Mouse (Mus musculus) CH12.LX (cell line): ENCODE measurements around the gene Zbtb26.

Source experiments
- CTCF ChIP-seq, 2 experiments: IDR thresholded peaks in 1 of 2; conservative IDR thresholded peaks in 1 of 2; 2 replicates each; pipeline ENCODE4 v1.5.1; 2011 to 2012; ENCODE audit warnings: low read depth in 2 of 2, low read length in 2 of 2, improper control_type of control experiment in 1 of 2, inconsistent platforms in 1 of 2, mild to moderate bottlenecking in 1 of 2, moderate library complexity in 1 of 2
- E2F4 ChIP-seq: IDR thresholded peaks from 2 replicates; pipeline ENCODE4 v1.6.1; 2011; ENCODE audit warnings: low read depth, low read length, improper control_type of control experiment; ENCODE audit not compliant: insufficient replicate concordance
- ELF1 ChIP-seq: IDR thresholded peaks from 2 replicates; pipeline ENCODE4 v1.6.1; 2014; ENCODE audit warnings: low read depth, mild to moderate bottlenecking, inconsistent platforms, low read length, improper control_type of control experiment
- MAFK ChIP-seq: IDR thresholded peaks from 2 replicates; pipeline ENCODE4 v1.6.1; 2011; ENCODE audit warnings: low read length, improper control_type of control experiment; ENCODE audit not compliant: insufficient replicate concordance
- MAX ChIP-seq: IDR thresholded peaks from 2 replicates; pipeline ENCODE4 v1.6.1; 2011; ENCODE audit warnings: low read length, improper control_type of control experiment
- MAZ ChIP-seq: IDR thresholded peaks from 2 replicates; pipeline ENCODE4 v1.6.1; 2012; ENCODE audit warnings: low read depth, mild to moderate bottlenecking, inconsistent platforms, low read length, improper control_type of control experiment, moderate library complexity

GRCm38 (mm10) chr2:37486408-37486807, 43.5 kb upstream of the Zbtb26 start:
- TF ChIP-seq E2F4 (no peak), CTCF (conservative IDR thresholded peaks at IDR 0.05 in 1 of 2, IDR thresholded peaks at IDR 0.05 in 1 of 2; ENCODE audit: low read depth in 2 of 2, low read length in 2 of 2) (no peak), MAZ (no peak), MAFK (no peak), ELF1 (no peak), MAX (no peak)
